Mouse (Mus musculus) erythroblast, adult 5-6 weeks (primary cell): ENCODE measurements around the gene Hepacam2. TPM values are rescaled to one million over a fixed set of nuclear protein-coding genes. Genes with fewer than 3 reads are reported as not detected.
A peak's percentile ranks its signal among the peaks of the same experiment; 100 is the strongest.
"Not testable (repeated sequence)": the region's sequence is repeated elsewhere in the genome, so short reads cannot be mapped to it uniquely, and the experiment has no call there.

Experiments
- ATAC-seq: replicated peaks from 2 replicates; pipeline ENCODE4 v1.8.0; 2016; ENCODE audit warnings: moderate number of reproducible peaks, mild to moderate bottlenecking, moderate TSS enrichment, inconsistent platforms; ENCODE audit not compliant: poor library complexity, low FRiP score, severe bottlenecking
- total RNA-seq, 2 experiments: library from RNA; stranded (forward) in 1 of 2; stranded (reverse) in 1 of 2; fragments of 150-400 nt in 1 of 2; fragments of 200-764, 138-1000 nt in 1 of 2; gene quantifications; 2 replicates each; pipeline versions ENCODE4 v1.2.3 to v1.2.4; 2015 to 2017; ENCODE audit warnings: low replicate concordance in 2 of 2

The Hepacam2 gene
- total RNA-seq, 2 experiments from 2014 or later: 0.68 TPM; not detected in 1

DNA sequence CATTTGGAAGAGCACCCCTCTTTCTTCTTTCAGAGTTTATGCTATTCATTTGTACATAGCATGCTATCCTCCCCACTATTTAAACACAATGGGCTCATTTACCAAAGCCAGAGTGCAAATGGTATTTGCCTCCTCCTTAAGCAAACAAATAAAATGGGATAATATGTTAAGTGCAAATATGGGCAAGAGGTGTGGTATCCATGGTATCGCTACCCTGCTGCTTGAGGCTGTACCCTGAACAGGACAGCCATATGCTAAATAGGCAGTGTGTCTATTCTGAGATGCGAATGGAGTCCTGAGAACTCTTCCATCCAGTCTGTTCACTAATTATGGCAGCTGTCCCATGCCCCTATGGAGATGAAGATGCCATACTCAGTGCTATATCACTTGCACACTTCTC lies 27.4 kb downstream of the Hepacam2 start:
- no peak for ATAC-seq

- ATAC-seq: no peak
Observed at GRCm38 (mm10) chr6:3468627-3469026, 29.5 kb downstream of the Hepacam2 start.

- ATAC-seq: no peak
Observed at GRCm38 (mm10) chr6:3463594-3463993, 34.5 kb downstream of the Hepacam2 start.

DNA sequence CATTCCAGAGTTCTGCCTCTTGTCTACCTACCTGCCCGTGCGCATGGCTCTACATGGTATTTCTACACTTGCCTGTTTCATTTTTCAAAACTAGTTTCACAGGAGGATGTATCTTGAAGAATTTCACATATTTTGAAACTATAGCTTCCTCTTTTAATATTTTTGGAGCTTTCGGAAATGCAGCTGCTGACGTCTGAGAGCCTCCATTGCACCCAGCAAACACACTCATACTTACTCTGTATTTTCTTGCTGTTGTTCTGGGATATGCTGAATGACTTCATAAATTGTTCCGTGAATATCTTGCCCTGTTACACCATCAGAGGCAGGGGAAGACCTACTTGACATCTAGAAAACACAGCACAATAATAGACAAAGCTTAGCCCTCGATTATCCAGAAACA lies 35.1 kb downstream of the Hepacam2 start:
- no peak for ATAC-seq

DNA sequence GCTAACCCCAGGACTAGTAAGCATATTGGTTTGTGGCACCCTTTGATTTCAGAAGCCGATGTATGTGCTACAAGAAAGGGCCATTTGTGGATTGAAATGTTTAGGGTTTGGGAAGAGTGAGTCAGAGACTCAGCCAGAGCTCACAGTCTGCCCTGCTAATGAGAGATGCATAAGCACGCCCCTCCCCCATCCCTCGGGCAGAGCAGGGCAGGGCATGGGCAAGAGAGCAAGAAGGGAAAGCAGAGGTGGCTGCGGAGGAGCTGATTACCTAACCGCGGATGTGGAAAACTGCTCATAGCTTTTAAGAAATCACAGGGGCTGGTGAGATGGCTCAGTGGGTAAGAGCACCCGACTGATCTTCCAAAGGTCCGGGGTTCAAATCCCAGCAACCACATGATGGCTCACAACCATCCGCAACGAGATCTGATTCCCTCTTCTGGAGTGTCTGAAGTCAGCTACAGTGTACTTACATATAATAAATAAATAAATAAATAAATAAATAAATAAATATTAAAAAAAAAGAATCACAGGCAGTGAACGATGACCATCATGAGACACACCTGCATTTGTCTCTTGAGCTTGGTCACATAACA lies 42.1 kb downstream of the Hepacam2 start:
- no peak for ATAC-seq

- no peak for ATAC-seq
Observed at GRCm38 (mm10) chr6:3454421-3454820, 43.7 kb downstream of the Hepacam2 start.

- peak; percentile 94 for ATAC-seq
Observed at GRCm38 (mm10) chr6:3447404-3447803, 50.7 kb downstream of the Hepacam2 start.

DNA sequence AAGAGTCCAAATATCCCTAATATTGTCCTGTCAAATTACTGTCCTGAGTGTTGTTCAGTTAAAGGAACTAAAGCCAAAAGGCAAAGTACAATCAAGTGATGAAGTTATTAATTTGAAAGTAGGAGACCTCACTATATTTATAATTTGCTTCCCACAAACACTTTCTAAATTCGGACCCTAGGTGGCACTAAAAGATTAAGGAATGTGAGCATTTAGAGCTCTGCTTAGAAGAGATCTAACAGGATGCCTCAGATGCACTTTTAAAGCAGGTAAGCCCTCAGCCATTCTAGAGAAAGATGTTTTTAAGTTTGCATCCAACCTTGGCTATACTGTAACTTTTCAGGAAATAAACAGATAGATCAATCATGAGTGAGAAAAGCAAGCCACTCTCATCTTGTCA lies 54.2 kb downstream of the Hepacam2 start:
- no peak for ATAC-seq

DNA sequence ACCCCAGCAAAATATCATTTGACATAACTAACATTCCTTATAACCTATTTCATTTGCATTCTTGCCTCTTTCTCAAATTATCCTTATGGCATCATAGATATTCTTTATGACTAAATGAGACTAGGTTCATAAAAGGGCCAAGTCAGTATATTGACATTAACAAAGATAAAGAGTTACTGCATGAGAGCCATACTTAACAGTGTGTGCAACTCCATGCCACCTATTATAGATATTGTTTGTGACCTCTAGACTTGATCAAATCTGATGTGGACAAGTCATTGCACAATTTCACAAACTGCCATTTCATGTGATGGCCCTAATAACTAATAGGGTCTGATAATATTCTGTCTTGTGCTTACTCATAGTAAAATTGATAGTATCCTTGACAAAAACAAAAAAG lies 62.0 kb downstream of the Hepacam2 start:
- ATAC-seq: no peak

DNA sequence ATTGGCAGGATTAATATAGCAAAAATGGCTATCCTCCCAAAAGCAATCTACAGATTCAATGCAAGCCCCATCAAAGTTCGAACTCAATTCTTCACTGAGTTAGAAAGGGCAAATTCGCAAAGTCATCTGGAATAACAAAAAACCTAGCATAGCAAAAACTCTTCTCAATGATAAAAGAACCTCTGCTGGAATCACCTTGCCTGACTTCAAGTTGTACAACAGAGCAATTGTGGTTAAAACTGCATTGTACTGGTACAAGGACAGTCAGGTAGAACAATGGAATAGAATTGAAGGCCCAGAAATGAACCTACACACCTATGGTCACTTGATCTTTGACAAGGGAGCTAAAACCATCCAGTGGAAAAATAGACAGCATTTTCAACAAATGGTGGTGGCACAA lies 67.1 kb downstream of the Hepacam2 start:
- not testable (repeated sequence) for ATAC-seq

- no peak for ATAC-seq
Observed at GRCm38 (mm10) chr6:3427047-3427446, 71.1 kb downstream of the Hepacam2 start.

DNA sequence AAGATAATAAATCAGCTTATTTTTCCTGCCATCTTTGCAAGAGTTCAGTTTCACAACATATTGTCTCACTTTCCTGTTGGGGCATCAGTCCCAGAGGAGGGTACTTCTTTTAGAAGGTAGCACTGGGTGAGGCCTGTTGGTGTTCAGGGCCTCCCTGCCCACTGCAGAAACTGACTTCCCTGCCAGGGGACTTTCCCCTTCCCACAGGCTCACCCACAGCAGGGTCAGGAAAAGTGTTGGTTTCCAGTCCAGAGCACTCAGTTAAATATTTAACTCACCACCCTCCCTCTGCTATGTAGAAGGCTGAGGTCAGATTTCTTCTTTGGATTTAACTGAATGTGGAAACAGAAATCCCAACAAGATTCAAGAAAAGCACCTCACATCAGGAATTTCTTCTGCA lies 72.8 kb downstream of the Hepacam2 start:
- not testable (repeated sequence) for ATAC-seq

GRCm38 (mm10) chr6:3424613-3425277 lies 73.4 kb downstream of the Hepacam2 start:
- not testable (repeated sequence) for ATAC-seq

Other genes with a start within 250 kb of the Hepacam2 start
- gene Samd9l, start 98.7 kb downstream of the Hepacam2 start, total RNA-seq (2015; ENCODE audit: low replicate concordance): 25.1 and 38.0 TPM in 2 replicates
- gene Samd9l, start 98.7 kb downstream of the Hepacam2 start, total RNA-seq (2017; ENCODE audit: low replicate concordance): 27.3 and 42.0 TPM in 2 replicates
- gene Vps50, start 84 bp upstream of the Hepacam2 start, total RNA-seq (2015; ENCODE audit: low replicate concordance): 7.3 and 8.6 TPM in 2 replicates
- 4.7 and 6.2 TPM in 2 replicates for gene Vps50, start 84 bp upstream of the Hepacam2 start, total RNA-seq (2017; ENCODE audit: low replicate concordance)